Mouse (Mus musculus): ENCODE measurements around the gene Fbn1.

DNA sequence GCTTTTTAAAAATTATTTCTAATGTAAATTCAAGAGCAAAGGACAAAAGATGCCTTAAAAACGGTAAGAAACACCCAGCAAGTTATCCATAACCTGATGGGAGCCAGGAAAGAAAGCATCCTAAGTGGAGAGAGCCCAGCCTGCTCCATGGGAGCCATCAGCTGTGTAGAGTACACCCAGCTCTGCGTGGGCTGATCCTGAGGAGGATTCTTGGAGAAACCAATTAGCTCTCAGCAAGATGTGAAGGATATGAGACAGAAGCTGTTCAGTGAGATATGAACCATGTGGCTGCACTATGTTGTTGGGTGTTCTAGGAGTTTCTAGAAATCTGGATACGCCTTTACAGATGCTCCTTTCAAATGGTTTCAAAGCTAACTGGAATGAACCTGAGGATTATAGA is 202.1 kb downstream of the Fbn1 start:
- no peak for TF ChIP-seq CTCF (IDR thresholded peaks at IDR 0.05; ENCODE audit: borderline replicate concordance, extremely low read depth, insufficient read depth, insufficient read length)
- no peak for TF ChIP-seq POLR2A (IDR thresholded peaks at IDR 0.05; ENCODE audit: borderline replicate concordance, extremely low read depth, insufficient read depth, insufficient read length, poor library complexity, severe bottlenecking)

All from brain, embryonic 14.5 days (tissue).